Mouse (Mus musculus): ENCODE results near the gene Cdc25a.

The Cdc25a gene

DNA sequence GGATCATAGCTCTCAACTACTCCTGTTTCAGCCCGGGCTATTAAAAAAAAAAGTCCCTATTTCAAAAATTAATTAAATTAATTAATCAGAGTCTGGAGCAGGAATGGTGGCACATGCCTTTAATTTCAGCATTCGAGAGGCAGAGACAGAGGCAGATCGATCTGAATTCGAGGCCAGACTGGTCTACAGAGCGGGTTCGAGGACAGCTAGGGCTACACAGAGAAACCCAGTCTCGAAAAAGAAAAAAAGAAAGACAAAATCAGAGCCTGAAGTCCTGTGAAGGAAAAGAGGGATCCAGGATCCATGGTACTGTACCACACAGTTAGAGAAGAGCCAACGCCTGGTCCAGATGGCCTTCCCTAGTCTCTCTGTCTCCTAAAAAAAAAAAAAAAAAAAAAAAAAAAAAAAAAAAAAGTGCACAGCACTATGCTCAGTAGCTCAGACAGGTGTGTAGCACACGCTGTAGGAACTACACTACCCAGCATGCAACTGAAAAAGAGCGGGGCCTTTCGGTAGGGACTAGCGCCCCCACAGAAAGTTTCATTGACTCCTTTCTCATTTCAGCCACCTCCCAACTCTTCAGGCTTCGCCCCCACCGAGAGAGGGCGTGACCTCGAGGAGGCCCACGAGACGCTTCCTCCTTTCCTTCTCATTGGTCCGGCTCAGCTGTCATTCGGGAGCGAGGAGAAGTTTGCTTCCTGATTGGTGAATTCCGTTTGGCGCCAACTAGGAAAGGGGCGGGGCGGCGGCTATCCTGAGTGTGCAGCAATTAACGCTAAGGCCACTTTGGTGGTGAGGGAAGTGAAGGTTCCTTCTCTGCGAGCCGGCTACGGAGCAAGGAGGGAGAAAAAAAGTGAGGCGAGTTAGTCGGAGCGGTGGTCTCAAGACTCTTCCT lies at the start of gene Cdc25a:
TSS of gene Cdc25a (plus strand) at position 783 of the 895 bp plus-strand sequence.
- DNase-seq (ENCODE audit: extremely low spot score, low spot score), result peak; percentile 96

DNA sequence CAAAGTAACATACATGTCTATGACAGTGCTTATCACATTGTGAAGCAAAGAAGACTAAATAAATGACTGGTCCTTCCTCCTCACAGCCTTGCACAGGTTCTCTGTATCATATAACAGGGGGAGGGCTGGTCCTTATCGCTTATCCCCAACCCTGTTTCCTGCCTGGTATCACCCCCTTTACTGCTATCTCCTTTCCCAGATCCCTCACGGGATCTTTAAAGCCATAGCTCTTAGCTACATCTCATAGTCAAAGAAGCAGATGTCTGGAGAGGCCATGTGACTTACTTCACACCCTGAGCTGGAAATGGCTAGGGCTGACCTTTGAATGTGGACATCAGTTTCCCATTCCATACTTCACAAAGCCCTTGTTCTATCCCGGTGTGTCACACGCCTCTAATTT lies 49.6 kb upstream of the Cdc25a start:
- DNase-seq (ENCODE audit: extremely low spot score, low spot score), result no peak

DNA sequence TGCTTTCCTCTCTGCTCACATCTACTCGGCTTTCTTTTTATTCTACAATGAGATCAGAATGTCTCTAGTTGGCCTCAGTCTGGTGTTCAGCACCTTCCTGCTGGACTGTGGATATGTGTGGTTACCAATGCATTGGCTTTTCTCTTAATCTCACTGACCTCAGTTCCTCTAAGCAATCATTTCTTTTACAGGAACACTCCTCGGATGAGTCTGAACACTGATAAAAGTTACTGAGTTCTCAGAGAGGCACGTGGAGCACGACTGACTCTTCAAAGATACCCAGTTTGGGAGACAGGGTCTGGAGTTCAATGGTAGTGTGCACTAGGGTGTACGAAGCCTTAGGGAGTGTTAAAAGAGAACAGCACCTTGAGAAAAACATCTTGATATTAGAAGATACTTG lies 49.2 kb upstream of the Cdc25a start:
- no peak for DNase-seq (ENCODE audit: extremely low spot score, low spot score)

DNA sequence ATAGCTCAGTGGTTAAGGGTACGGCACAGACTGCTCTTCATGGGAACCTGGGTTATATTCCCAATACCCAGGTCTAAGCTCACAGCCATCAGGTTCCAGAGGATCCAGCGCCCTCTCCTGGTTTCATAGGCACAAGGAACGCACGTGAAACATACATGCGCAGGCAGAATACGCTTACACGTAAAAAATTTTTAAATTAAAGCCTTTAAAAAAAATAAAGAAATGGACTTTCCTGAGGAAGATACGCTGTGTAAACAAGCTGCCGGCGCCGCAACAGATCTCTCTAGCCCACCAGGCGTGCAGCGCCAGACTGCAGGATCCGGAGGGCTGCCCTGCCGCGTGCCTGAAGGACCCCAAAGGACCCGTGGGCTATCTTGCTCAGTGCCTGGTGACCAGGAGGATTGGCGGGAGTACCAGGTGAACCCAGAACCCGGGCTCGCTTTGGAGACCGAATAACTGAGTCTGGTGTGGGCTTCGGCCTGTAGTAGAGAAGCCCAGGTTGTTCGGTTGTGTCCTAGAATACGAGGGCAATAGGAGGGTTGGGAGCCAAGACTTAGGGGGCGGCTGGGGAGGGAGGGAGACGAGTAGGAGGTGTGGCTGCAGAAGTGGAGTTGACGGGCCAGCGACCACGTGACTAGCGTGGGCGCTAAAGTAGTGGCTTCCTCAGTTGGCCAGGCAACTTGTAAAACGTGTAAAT lies 42.8 kb upstream of the Cdc25a start, which contains the start of gene Nme6:
TSS of gene Nme6 (plus strand) at position 359 of the 697 bp plus-strand sequence.
- peak; percentile 97 for DNase-seq (ENCODE audit: extremely low spot score, low spot score)

DNA sequence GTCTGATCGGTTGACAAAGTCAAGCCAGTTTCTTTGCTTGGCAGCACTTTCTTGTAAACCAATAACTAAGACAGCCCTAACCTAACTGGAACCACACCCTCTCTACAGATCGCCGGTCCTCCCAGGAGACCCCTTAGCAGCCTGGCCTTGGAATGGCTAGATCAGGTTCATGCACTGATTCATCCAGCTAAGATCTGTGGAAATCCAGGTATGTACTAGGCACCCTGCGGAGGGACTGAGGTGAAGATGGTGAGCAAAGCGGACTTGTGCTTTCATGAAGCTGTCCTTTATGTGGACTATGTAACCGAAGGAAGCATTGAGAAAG lies 42.3 kb upstream of the Cdc25a start:
- no peak for DNase-seq (ENCODE audit: extremely low spot score, low spot score)

DNA sequence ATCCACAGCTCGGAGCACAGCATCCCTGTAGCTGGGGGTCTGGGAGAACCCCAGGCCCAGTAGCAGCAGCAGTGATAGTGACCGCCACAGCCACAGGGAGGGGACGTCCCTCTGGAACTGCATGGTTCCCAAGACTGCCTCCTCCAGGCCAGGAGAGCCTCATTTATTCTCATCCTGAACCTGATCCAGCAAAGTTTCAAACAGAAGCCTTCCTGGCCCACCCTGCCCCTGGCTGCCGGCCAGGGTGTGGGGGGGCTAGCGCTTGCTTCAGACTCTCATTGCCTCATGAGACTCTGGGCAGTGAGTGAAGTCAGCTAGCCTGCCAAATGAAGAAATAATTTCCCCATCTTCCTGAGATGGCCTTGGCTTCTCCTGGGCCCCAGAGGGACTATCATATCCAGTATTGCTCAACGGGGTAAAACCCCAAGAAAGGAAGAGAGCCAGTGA lies 26.0 kb upstream of the Cdc25a start, which contains the start of gene Camp:
TSS of gene Camp (minus strand) at position 306 of the 447 bp plus-strand sequence.
- DNase-seq (ENCODE audit: extremely low spot score, low spot score), result no peak

DNA sequence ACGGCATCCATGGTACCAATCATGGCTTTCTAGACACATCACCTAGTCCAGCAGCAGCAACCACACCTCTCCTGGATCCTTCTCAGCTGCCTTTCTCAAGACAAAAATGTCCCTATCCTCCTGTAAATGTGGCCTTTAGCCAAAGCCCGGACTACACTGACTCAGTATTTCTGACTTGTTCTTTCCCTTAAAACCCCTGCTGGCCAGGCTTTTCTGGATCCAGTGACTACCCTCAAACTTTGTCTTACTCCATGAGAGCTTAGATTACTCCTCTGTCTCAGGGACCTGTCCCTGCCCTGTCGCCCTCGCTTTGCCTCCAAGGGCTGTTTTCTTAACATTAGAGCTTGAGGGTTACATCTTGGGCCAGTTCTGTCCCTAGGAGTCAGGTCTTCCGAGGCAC lies 25.3 kb upstream of the Cdc25a start:
- no peak for DNase-seq (ENCODE audit: extremely low spot score, low spot score)

DNA sequence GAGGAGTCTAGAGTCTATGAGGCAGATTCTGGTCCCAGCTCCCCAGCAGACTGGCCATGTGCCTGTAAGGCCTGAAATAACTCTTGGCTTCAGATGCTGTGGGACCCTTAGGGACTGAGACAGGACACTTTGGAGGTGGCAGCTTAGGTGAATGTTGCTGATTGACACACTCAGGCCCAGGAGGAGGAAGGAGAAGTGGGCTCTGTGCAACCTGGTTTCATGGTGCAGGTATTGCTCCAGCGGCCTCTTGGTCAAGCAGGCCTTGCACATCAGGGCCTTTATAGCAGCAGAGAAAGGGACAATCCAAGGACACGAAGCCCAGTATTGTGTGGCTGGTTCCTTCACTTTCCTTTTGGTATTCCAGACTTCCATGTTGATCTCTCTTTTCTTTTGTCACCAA lies 21.0 kb upstream of the Cdc25a start:
- no peak for DNase-seq (ENCODE audit: extremely low spot score, low spot score)

DNA sequence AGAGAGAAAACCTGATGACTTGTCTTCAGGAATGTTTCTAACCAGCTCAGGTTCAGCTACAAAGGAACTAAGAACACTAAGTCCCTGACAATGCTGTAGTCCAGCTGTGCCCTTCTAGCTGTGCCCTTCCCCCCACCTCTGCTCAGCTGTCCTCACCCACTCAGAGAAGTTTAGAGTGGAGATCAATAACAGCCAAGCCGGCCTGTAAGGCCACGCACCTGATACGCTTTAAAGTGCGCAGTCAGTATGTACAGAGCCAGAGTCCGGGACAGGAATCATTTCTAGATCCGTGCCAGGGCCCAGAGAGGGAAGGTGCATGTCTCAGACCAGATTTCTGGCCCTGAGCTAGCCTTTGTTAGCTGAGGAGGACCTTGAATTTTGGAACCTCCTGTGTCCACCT lies 19.4 kb upstream of the Cdc25a start:
- no peak for DNase-seq (ENCODE audit: extremely low spot score, low spot score)

DNA sequence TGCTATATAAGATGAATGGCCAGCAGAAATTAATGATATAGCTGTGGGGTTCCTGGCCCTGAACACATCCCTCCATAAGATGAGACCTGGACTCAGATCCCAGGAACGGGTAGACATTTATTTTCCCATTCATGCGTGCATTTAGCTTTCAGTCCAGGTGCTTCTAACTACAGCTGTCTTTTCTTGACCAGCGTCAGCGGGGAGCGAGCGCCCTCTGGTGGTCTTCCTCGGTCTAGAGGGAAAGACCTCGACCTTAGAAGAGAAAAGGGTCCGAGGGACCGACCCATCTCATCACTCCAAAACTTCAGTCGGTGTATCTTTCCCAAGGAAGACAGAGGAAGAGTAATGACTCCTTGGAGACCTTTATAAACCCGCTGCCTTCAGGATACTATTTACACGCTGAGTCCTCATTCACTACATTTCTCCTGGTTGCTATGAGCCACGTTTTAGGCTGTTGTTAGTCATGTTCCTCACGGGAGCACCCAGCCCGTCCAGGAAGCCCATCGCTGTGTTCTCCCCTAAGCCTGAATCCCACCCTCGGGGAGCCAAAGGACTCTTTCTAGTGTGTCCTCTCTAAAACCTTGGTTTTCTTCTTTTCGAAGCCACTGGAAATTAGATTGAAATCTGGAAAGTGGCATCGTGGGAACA lies 12.9 kb upstream of the Cdc25a start:
- DNase-seq (ENCODE audit: extremely low spot score, low spot score), result peak; percentile 90

DNA sequence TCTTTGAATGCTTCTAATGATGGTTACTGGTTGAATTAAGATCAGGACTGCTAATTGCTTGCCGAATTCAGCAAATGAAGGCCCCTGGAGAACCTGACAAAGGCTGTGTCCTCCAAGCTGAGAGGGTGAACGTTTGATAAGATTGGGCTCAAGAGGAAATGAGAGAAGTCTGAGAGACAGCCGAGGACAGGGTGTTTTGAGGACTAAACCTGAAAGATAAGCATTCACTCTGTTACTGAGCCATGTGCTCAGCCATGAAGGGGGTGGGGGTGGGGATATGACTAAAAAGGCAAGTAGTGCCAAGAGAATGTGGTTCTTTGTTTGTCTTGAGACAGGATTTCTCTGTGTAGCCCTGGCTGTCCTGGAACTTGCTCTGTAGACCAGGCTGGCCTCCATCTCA lies 12.3 kb upstream of the Cdc25a start:
- no peak for DNase-seq (ENCODE audit: extremely low spot score, low spot score)

DNA sequence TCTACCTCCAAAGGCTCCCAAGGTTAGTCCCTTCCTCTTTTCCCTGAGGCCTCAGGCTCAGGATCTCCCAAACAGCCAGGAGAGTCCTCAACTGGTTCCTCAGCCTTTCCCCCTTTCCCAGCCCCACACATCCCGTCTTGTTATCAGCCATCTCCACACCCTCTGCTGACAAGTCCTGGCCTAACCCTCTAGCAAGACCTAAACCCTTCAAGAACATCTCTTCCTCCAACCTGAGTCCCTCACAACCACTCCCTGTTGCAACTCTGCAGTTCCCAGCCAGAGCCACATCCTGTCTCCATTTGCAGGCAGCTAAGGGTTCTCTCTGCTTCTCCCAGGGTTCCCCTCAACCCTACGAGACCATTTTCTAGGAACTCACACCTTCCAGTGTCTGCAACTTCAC lies 9.2 kb upstream of the Cdc25a start:
- DNase-seq (ENCODE audit: extremely low spot score, low spot score), result no peak

DNA sequence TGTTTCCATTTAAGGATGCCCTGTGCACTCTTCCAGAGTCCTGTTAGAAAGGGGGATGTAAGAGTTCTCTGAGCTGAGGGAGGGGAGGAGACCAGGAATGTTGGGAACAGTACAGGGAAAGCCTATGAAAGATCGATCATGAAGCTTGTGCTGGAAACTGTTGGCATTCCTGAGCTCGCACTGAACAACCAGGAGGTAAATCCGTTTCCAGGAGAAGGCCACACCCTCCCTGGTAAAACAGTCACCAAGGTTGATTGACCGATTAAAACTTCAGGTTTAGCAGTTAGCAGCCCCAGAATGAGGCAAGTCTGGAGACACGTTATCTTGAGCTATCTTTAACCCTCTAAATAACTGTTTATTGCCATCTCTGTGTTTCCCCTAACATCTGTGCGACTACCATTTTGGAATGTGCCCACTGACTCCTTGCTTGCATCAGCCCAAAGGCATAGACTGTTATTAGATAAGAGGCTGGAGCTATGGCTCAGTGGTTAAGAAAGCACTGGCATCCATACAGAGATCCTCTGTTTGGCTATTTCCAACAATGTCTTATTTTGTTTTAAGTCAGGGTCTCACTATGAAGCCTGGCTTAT lies 4.3 kb upstream of the Cdc25a start:
- DNase-seq (ENCODE audit: extremely low spot score, low spot score), result no peak

DNA sequence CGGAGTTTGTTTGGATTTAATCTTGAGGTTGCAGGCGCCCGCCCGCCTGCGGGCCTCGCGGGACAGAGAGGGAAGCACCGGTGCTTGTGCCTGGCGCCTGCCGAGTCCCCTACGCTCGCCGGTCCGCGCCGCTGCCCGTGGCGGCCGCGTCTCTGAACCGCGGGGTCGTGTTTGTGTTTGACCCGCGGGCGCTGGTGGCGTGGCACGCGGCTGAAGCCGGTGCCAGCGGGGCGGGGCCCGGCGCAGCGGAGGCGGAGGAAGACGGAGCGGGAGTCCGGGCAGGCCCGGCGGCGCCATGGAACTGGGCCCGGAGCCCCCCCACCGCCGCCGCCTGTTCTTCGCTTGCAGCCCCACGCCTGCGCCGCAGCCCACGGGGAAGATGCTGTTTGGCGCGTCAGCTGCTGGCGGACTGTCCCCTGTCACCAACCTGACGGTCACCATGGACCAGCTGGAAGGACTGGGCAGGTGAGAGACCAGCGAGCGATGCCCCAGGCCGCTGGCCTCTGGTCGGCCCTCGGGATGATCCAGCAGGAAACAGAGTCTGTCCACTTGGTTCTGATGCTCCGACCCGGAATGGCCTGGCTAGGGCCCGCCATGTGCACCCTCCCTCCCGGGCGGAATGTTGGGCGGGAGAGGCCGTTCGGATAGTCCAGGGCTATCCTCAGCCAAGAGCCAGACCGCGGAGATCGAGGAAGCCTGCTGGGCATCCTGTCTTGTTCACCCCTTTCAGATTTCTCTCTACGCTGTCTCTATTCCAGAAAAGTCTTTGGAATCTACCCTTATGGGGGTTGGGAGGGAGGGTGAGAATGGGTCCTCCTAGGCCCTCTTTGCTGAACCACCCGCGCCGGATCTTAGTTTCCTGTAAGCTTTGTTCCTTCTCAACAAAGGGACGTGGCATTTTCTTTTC lies 569 bp downstream of the Cdc25a start:
- DNase-seq (ENCODE audit: extremely low spot score, low spot score), result peak; percentile 65

DNA sequence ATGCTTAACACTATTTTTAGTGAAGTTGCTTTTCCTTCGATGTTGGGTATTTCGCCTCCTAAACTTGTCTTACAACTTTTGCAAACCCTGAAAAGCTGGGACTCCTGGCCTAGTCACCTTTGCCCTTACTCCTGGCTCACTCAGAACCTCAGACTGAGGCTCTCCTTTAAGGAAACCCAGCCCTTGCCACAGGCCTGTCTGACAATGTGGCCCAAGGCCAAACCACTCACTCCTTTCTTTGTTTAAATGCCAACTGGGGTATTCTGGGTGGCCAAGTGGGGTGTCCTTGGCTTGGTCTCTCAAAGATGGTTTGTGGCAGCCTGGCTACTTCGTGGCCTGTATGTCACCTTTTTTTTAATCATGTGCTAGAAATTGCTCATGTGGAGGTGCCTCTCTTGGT lies 1.4 kb downstream of the Cdc25a start:
- DNase-seq (ENCODE audit: extremely low spot score, low spot score), result no peak

DNA sequence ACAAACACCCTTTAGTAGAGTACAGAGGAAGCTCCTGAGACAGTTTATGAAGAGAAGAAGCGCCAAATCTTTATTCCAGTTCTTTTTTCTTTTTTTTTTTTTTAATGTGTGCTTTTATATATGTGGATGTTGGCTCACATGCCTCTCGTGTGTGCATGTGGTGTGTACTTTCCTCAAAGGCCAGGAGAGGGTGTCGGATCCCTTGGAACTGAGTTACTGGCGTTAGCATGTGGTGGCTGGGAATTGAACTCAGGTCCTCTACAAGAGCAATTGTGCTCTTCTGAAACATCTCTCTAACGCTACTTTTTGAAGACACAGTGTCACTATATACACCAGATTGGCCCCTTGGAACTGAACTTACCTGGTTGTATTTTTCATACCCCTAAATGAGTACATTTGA lies 2.3 kb downstream of the Cdc25a start:
- DNase-seq (ENCODE audit: extremely low spot score, low spot score), result no peak

DNA sequence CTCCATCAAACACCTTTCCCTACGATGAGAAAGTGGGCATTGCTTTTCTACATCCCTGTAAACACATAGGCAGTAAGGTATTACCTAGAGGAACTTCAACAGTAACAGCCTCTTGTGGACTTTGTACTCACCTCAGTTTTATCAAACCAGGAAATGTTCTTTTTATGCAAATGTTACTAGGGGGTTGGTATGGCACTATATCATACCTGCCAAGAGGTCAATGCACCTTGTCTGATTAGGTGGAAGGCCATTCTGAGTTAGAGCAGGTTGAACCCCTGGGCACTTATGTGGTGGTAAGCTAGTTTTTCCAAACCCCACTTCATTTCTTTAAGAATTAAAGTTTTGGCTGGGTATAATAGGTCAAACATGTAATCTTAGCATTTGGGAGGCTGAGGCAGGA lies 3.9 kb downstream of the Cdc25a start:
- DNase-seq (ENCODE audit: extremely low spot score, low spot score), result no peak

DNA sequence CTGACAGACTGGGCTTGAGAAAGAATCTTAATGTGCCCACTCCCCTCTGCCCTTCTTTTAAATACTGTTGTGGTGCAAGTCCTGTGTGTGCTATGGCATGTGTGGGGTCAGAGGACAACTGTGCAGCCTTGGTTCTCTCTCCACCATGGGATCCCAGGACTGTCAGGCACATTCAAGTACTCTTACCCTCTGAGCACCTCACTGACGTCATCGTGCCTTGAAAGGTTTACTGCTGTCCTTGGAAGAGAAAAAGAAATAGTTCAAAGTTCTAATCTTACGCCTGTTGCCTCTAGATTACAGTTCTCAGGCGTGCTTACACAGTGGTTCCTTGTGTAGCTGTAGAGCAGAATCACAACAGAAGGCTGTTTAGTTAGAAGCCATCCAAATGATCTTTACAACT lies 10.9 kb downstream of the Cdc25a start:
- no peak for DNase-seq (ENCODE audit: extremely low spot score, low spot score)

DNA sequence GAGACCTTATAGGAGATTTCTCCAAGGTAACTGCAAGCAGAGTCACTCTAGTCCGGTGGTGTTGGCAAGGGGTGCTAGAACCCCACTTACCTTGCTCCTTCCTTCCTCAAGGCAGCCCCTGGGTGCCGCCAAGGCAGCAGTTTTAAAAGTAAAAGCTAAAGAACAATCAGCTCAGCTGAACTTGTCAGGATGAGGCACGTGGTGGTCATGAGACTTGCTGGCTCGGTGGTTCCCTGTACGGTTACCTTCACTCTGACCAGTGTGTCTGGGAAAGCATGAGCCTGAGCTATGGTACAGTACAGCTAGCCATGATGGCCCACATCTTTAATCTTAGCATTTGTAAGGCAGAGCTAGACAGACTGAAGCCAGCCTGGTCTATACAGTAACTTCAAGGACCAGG lies 11.9 kb downstream of the Cdc25a start:
- no peak for DNase-seq (ENCODE audit: extremely low spot score, low spot score)

DNA sequence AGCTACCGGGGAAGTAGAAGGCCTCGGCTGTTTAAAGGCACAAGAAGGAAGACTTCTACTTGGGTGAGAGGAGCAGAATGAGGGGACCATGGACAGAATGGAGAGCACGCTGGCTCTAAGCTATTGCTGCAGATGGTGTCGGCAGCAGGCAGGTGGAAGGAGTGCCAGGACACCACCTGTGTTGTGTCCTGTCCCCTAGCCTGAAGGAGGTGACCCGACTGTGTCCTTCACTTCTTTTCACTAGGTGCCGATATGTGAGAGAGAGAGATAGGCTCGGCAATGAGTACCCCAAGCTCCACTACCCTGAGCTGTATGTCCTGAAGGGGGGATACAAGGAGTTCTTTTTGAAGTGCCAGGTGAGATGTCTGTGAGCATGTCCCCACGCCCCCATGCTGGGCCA lies 16.1 kb downstream of the Cdc25a start:
- DNase-seq (ENCODE audit: extremely low spot score, low spot score), result no peak
